Mouse (Mus musculus) adrenal gland, adult 2 months (tissue): ENCODE measurements at regions not wholly inside any gene's neighbourhood (a gene's known extent, or its start where the extent isn't known, plus 50 kb on each side); places are given as distances from the start of the nearest gene placed in this dataset.

Experiments used
- DNase-seq: peaks from one replicate; pipeline ENCODE4 v3.0.0; 2021

- no peak for DNase-seq
Measured at GRCm38 (mm10) chr9:87784872-87785271, 53.8 kb upstream of the Tbx18 start.

- DNase-seq = no peak
Measured at GRCm38 (mm10) chr9:87811746-87812145, 80.7 kb upstream of the Tbx18 start.

DNA sequence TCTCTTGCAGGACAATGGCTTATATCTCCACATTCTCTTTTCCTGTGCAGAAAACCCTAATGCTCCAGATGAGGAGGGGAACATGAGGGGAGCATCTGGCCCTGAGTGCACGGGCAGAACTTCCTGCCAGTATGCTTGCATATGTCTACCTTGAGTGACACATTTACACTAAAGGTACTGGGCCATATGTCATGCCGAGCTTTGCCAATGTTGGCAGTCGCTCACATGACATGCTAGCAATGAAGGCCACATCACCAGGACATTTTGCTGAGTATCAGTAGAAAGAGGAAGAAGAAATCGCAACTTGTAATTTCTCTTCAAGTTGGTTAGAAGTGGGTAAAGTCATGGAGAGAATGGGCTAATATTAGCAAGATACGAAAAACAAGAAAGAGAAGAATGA, 91.2 kb upstream of the Tbx18 start:
- DNase-seq = no peak

DNA sequence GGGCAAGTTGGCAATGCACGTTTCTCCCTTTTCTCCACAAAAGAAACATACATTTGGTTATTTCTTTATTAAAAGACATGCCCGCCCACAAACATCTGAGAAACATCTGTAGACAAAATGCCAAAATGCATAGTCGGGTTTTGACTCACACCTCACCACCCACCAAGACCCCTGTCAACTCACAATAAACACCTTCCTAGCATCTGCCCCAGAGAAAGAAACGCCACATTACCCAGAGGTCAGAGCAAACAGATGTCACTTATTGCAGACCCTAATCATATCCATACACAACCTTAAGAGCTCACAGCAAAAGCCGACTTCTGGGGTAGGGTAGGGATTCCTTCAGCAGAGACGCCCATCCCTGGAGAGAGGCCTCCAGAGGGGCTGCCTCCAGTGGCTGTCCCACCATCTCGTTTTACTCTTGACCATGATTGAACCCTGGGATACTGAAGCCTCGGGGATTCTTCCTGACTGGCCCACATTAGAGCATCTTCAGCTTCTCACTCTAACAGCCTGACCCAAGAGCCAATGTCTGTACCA, 93.7 kb upstream of the Tbx18 start:
- DNase-seq = no peak

DNA sequence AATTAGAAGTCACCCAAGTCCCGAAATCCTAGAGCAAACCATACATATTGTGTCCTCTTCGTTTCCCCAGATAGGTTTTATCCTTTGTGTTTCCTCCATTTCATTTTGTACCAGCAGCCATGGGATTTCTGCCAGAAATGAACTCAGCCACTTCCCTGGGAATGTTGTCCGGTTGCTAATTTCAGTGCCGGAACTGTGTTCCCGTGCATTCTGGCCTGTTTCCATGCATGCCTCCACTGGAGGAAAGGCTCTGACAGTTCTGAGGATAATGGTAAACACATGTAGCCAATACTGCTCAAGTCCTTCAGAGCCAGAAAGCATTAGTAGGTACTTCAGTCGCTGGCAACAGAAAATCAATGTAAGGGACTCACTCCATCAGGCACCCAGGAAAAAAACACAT, 112.8 kb upstream of the Tbx18 start:
- DNase-seq = no peak

DNA sequence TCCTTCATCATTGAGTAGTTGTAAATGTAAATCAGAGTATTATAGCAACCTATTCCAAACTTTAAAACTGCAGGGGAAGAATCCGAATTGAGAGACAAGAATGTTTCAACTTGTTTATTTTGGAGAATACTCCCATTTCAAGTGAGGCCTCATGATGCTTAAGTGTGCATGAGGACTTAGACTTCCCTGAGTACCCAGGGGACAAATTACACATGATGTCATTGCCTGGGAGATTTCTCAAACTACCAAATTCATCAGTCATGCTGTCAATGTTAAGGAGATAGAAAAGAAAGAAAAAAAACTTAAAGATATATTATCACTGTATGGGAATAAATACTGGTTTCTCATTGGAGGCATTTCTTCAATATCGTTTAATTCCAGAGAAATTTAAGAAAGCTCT, 113.4 kb upstream of the Tbx18 start:
- no peak for DNase-seq

- DNase-seq = no peak
Measured at GRCm38 (mm10) chr9:87848882-87849281, 117.8 kb upstream of the Tbx18 start.

DNA sequence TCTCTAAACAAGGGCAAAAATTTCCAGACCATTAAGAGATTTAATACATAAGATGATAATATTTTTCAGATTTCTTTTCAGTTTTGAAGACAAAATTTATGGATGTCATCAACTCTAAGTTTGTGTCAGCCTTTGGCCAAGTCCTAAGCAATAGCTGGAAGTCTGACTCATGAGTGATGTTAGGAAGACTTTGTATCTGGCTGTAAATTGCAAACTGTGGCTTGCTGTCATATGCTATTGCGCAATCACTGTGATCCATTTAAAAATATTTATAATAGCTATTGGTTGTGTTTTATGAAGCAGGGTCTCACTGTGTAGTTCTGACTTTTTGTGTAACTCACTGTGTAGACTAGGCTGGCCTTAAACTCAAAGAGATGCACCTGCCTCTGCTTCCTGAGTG, 119.1 kb upstream of the Tbx18 start:
- DNase-seq = no peak

DNA sequence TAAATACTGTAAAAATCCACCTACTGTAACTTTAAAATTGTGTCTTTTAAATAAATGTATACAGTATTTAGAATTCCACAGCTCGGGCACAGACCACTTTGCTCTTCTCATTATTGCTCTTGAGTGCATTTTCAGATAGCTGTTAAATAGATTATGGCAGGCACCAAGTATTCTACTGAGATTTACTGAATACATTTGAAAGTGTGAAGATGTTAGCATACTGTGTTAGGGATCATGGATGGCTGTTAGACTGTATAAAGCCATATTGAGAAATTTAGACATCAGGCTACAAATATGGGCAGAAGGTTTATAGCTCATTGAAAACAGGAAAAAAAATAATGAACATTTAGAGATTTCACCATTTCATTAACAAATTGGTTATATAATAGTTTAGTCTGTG, 130.5 kb upstream of the Tbx18 start:
- DNase-seq = no peak

DNA sequence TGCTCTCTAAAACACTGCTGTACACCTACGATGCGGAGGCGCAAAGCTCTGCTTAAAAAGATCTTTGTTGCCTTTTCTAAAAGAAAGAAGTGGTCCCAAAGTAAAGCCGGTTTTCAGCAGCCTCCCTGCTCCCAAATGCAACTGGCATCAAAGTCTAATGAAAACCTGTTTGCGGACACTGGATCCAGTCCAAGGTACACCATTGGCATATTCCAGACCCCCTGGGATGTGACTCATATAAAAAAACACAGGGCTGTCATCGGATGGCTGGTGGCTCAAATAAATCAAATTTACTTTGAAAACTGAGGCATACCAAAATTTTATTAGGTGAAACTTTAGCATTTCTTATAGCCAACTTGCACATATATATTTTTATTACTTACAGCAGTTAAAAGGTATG, 134.2 kb upstream of the Tbx18 start:
- DNase-seq = no peak

DNA sequence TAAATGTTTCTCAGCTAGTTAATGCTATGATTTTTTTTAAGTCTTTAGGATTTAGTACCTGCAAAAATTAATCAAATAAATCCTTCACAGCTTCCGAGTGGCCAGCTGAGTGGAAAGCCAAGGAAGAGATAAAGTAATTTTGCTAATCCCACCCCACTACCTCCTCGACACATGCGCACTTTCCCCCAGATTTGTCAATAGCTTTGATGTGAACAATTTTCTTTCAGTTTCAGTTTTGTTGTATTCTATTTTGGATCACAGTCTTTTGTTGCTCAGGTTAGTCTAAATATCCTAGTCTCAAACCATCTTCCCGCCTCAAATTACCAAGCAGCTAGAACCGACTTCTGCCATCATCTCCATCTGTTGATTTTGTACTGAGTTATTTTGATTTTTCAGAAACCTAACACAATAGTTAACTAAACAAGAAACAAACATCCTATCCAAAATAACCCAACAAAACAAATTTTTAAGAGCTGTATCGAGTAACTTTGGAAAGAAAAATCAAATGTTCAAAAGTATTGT, 141.4 kb upstream of the Tbx18 start:
- DNase-seq = no peak

DNA sequence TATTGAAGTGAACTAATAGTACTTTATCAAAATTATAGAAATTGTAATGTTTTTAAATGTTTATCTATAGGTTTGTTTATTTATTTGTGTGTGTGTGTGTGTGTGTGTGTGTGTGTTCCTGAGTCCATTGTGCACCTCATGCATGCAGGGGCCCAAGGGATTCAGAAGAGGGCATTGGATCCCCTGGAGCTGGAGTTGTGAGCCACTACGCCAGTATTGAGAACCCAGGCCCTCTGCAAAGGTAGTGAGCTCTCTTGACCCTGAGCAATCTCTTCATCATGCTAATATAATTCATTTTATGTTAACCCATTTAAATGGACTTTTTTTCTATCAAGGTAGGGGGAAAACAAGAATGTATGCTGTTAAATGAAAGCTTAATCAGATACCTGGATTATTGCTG, 151.5 kb upstream of the Tbx18 start:
- no peak for DNase-seq

DNA sequence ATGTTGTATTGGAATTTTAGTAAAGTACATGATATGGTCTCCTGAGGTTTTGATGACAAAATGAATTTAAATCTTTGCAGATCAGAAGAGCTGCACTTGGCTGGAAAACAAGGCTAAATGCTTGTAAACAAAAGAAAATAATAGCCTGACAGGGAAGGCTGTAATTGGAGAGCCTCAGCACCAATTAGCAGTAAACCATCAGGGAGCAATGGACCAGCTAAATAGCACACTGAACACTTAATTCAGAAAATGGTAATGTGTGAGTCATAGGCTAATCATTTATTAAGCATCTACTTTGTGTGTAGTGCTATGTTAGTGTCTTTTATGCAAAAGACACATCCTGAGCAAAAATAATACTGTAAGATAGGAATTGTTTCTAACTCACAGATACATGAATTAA, 152.0 kb upstream of the Tbx18 start:
- no peak for DNase-seq

DNA sequence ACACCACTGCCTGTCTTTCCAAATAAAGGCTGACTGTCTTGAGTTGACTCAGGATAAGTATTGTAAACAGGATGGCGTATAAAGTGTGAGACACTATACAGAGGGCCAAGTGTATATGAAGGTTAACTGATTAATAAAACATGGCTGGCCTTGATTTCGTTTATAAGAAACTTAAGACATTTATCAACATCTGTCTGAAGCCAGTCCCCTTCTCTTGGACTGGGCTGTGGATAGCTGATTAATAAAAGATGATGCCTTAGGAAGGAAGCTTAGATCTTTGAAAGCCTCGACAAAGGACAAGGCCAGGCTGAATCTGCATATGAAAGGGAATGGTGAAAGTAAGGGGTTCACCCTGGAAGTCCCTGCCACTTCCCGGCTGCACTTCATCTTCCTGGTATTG, 163.0 kb upstream of the Tbx18 start:
- no peak for DNase-seq

- DNase-seq = no peak
Measured at GRCm38 (mm10) chr9:87894596-87894995, 163.5 kb upstream of the Tbx18 start.

GRCm38 (mm10) chr9:87895526-87895925, 164.5 kb upstream of the Tbx18 start:
- no peak for DNase-seq

- DNase-seq = no peak
Measured at GRCm38 (mm10) chr9:87897336-87897735, 166.3 kb upstream of the Tbx18 start.

DNA sequence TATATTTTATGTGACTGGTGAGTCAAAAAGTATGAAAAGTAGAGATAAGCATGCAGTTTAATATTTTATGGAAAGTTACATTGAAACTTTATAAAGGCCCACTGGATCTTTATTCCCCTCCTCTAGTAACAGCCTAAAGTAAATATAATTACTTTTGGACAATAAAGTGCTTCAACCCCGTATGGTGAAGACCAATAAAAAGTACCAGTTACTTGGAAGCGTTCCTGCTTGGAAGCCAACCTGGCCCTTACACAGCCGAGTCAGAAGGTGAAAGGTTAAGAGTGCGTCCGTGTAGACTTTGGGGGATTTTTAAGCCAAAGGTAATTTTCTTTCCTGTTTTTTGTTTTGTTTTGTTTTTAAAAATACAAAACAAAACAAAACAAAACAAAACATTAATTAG, 168.3 kb upstream of the Tbx18 start:
- no peak for DNase-seq

GRCm38 (mm10) chr9:87899800-87900199, 168.7 kb upstream of the Tbx18 start:
- no peak for DNase-seq

DNA sequence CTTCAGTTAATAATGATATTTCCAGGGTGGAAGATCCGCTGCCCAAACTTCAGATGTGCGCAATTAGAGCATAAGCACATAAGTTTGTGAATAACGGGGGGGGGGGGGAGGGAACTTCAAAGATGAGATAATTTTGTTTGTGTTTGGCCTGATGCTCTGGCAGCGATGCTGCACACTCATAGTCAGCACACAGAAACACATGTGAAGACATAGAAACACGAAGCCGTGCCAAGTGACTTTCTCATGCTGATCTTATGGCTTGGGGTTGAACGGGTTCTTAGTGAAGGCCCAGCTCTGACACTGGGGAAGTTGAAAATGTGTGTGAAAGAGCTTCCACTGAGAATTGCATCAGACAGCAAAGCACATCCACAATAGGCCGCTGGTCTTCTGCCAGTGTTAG, 190.2 kb upstream of the Tbx18 start:
- no peak for DNase-seq

DNA sequence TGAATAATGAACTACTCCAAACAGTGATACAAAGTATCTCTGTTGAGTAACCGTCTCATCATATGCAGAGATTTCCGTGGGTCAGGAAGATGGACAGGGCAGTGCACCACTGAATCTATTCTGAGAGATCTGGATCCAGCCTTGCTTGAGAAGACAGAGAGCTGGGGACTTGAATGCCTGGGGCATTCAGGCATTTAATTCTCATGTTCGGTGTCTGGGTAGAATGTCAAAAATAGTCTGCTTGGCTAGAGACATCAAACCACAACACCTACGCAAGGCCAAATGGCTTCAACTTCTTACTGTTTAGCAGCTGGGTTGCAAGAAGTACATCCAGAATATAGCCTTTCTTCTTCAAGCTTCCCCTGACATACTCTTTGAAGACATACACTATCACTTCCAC, 194.1 kb upstream of the Tbx18 start:
- DNase-seq = no peak

DNA sequence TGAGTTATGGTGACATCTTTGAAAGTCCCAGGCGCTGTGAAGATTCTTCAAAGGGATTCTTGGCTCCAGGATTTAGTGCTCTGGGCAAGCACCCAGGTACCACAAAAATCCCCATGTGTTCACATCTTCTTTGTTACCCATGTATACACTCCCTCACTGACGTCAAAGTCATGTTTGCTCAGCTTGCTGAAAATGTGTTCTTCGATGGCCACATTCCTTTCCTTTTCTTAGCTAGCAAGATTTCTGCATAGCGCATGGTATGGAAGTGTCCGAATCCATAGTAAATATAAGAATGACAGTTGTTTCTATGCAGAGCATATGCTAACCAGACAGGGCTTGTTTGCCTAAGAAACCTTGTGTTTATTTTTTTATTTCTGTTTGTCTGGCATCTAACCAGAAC, 202.2 kb upstream of the Tbx18 start:
- DNase-seq = no peak

GRCm38 (mm10) chr9:87952426-87952825, 221.4 kb upstream of the Tbx18 start:
- no peak for DNase-seq

DNA sequence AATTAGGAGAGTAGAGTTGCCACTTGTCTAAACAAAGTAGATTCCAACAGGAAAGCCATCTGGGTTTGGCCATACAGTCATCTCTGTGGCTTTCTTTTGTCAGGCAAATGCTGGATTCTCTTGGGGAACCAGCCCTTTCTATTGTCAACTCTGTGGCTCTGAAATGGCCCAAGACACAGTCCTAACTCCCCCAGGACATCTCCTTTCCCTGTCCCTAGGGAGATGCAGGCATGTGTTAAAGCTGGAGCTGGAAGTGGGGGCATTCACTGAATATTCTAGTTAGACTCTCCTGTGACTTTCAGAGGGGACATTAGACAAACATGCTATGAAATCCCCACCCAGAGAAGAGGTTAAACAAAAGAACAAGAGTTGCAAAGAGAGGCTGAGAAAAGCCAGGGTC, 223.9 kb upstream of the Tbx18 start:
- DNase-seq = no peak

DNA sequence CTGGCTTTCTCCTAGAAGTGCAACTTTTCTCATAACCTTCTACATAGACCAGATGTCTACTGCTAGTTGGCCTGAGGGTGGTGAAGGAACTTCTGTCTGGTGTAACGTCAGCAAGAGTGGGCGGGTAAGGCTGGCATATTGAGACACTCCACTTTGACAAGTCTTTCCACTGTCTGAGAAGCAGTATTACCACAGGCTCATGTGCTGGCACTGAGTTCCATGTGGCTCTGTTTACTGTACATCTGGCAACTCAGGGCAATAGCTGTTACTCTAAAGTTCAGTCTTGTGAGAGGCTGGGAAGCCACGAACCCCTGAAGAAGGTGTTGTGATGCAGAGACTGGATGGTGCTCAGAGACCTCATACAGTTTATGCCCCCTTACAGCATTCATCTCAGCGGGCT, 230.7 kb upstream of the Tbx18 start:
- DNase-seq = no peak
